Mouse (Mus musculus) liver, adult 2 months (tissue): ENCODE results near the gene Fuca1.

ENCODE experiments used
- CTCF ChIP-seq: fragments of 200-500 bp; IDR thresholded peaks from 2 replicates; pipeline ENCODE4 v1.5.1; 2011; ENCODE audit warnings: low read depth, low read length, control low read depth
- POLR2A ChIP-seq: fragments of 200-500 bp; IDR thresholded peaks from 2 replicates; pipeline ENCODE4 v1.6.1; 2011; ENCODE audit warnings: low read length, control low read depth; ENCODE audit not compliant: insufficient read depth; ENCODE audit errors: extremely low read depth

DNA sequence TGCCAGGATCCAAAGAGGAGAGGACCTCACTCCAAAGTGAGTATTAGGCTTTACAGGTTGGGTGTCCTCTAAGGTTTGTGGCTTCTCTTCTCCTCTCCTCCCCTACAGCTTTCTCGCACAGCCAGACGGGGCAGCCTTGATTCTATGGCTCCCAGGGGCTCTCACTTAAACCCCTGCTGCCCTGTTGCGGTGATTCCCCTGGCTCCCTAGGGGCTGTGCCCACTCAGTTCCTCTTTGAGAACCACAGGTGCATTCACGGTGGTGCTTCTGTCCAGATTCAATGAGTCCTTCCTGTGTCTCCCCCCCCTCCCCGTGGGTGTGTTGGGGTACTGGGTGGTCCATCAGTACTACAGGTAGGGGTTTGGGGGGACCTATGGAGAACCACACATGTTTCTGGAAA is 20.5 kb upstream of the Fuca1 start:
- TF ChIP-seq CTCF (no peak), POLR2A (no peak)
